Mouse (Mus musculus) G1E (cell line): ENCODE measurements around the gene Fam135a. TPM values are rescaled to one million over a fixed set of nuclear protein-coding genes. Genes with fewer than 3 reads are reported as not detected.
A peak's percentile ranks its signal among the peaks of the same experiment; 100 is the strongest.
"Not testable (repeated sequence)": the region's sequence is repeated elsewhere in the genome, so short reads cannot be mapped to it uniquely, and the experiment has no call there.

Source experiments
- ATAC-seq: 2 replicates; pipeline ENCODE4 v1.8.0; 2016; ENCODE audit warnings: mild to moderate bottlenecking; ENCODE audit not compliant: insufficient number of reproducible peaks, poor library complexity, low FRiP score, severe bottlenecking; ENCODE audit errors: extremely low read depth
- DNase-seq: peaks from one replicate; pipeline ENCODE4 v3.0.0; 2012; ENCODE audit warnings: low spot score
- H3K27me3 ChIP-seq: 2 replicates; pipeline ENCODE4 v1.6.1; 2012; ENCODE audit warnings: mild to moderate bottlenecking, low read length, inconsistent platforms; ENCODE audit not compliant: insufficient read depth
- H3K36me3 ChIP-seq: replicated peaks from 2 replicates; pipeline ENCODE3; 2012; ENCODE audit warnings: mild to moderate bottlenecking, inconsistent platforms
- H3K4me1 ChIP-seq: 2 replicates; pipeline ENCODE4 v1.6.1; 2012; ENCODE audit warnings: low read depth, low read length, inconsistent platforms, mixed read lengths; ENCODE audit not compliant: insufficient read depth
- H3K4me3 ChIP-seq: 2 replicates; pipeline ENCODE4 v1.5.1; 2012; ENCODE audit warnings: low read depth, mild to moderate bottlenecking, inconsistent platforms, low read length, moderate library complexity, mixed read lengths
- H3K9me3 ChIP-seq: replicated peaks from 2 replicates; pipeline ENCODE4 v1.6.1; 2012; ENCODE audit warnings: inconsistent platforms
- CTCF ChIP-seq: IDR thresholded peaks from 2 replicates; pipeline ENCODE4 v1.5.1; 2012; ENCODE audit warnings: low read depth, low read length, inconsistent platforms, mixed read lengths
- GATA1 ChIP-seq: IDR thresholded peaks from 2 replicates; pipeline ENCODE4 v1.6.1; 2012; ENCODE audit warnings: borderline replicate concordance, low read length, inconsistent platforms, mixed read lengths
- GATA2 ChIP-seq: IDR thresholded peaks from 2 replicates; pipeline ENCODE4 v1.6.1; 2012; ENCODE audit warnings: low read depth, low read length, inconsistent platforms, borderline replicate concordance
- POLR2AphosphoS5 ChIP-seq: IDR thresholded peaks from 2 replicates; pipeline ENCODE4 v1.6.1; 2012; ENCODE audit warnings: low read depth, low read length, inconsistent platforms; ENCODE audit not compliant: insufficient replicate concordance
- TAL1 ChIP-seq: conservative IDR thresholded peaks from 2 replicates; pipeline ENCODE4 v1.6.1; 2012; ENCODE audit warnings: low read depth, low read length, inconsistent platforms, mixed read lengths
- polyA plus RNA-seq: library from polyadenylated mRNA; stranded (reverse); fragments of >175 nt; gene quantifications from 2 replicates; pipeline ENCODE4 v1.2.3, GENCODE M21; 2012
- total RNA-seq, 2 experiments: library from RNA; stranded (forward) in 1 of 2; stranded (reverse) in 1 of 2; fragments of 200-1000 nt in 1 of 2; fragments of >200 nt in 1 of 2; fragmentation: Nextera tagmentation in 1 of 2; gene quantifications; 2 replicates each; pipeline ENCODE4 v1.2.3; 2014 to 2017

The Fam135a gene
- total and polyA plus RNA-seq, 3 experiments, result 0.16 TPM; not detected in 2

- H3K36me3 ChIP-seq, result no peaks in the 10 kb centered on the region
- peaks cover 3% of the 10 kb centered on the region; the same call in 1 of the 2 replicates for H3K9me3 ChIP-seq
- H3K27me3 ChIP-seq, result peaks cover 14% of the 10 kb centered on the region; the same call in 1 of the 2 replicates
- H3K4me3 ChIP-seq, result no peak overlapping the region
- ATAC-seq (peak; percentile 40; the same call in 1 of the 2 replicates), DNase-seq (no peak)
- TF ChIP-seq POLR2AphosphoS5 (no peak), GATA1 (no peak), CTCF (no peak), TAL1 (no peak), GATA2 (no peak)
- H3K4me1 ChIP-seq, result peaks cover 3% of the 10 kb centered on the region; the same call in 1 of the 2 replicates
Measured at GRCm38 (mm10) chr1:23983118-23983517, 117.0 kb downstream of the Fam135a start.

DNA sequence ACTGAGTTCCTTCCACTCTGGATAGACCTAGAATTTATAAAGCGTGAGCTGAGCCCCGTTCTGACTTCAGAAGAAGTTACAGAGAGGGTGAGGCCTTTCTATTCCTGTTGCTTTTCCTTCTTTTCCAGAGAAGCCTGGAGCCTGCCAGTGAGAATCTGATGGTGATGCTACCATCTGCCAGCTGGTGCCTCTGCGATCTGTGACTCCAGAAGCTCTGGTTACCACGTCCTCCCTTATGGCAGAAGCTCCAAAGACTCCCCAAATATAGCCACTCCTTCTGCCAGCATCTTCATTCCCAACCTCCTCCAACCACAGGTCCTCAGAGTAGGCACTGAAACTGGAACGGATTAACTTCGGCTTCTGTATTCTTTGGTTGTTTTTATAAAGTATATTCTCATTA, 121.9 kb downstream of the Fam135a start:
- H3K36me3 ChIP-seq, result no peaks in the 10 kb centered on the region
- DNase-seq (no peak), ATAC-seq (no peak)
- H3K4me1 ChIP-seq, result peaks cover under 1% of the 10 kb centered on the region; the same call in 1 of the 2 replicates
- no peaks in the 10 kb centered on the region for H3K9me3 ChIP-seq
- H3K4me3 ChIP-seq, result no peak overlapping the region
- peaks cover 15% of the 10 kb centered on the region for H3K27me3 ChIP-seq
- TF ChIP-seq TAL1, result no peak

GRCm38 (mm10) chr1:23971159-23971558, 129.0 kb downstream of the Fam135a start:
- not testable (repeated sequence) for H3K36me3 ChIP-seq, DNase-seq, H3K9me3 ChIP-seq, H3K4me3 ChIP-seq, H3K4me1 ChIP-seq, ATAC-seq
- H3K27me3 ChIP-seq, result peaks cover 17% of the 10 kb centered on the region

GRCm38 (mm10) chr1:23968027-23968725, 132.0 kb downstream of the Fam135a start:
- H3K4me3 ChIP-seq, result no peak overlapping the region
- no peak for DNase-seq
- no peaks in the 10 kb centered on the region for H3K36me3 ChIP-seq
- TF ChIP-seq GATA1 (no peak), POLR2AphosphoS5 (no peak), GATA2 (no peak), CTCF (no peak), TAL1 (no peak)
- no peaks in the 10 kb centered on the region for H3K9me3 ChIP-seq
- ATAC-seq, result no peak
- no peaks in the 10 kb centered on the region for H3K4me1 ChIP-seq
- H3K27me3 ChIP-seq, result peaks cover 22% of the 10 kb centered on the region

GRCm38 (mm10) chr1:23966226-23966625, 133.9 kb downstream of the Fam135a start:
- H3K27me3 ChIP-seq, result peaks cover 27% of the 10 kb centered on the region
- no peak overlapping the region for H3K4me3 ChIP-seq
- DNase-seq (no peak), ATAC-seq (no peak)
- H3K4me1 ChIP-seq, result no peaks in the 10 kb centered on the region
- no peaks in the 10 kb centered on the region for H3K36me3 ChIP-seq
- TF ChIP-seq GATA1 (no peak), GATA2 (no peak), TAL1 (no peak), CTCF (no peak), POLR2AphosphoS5 (no peak)
- H3K9me3 ChIP-seq, result no peaks in the 10 kb centered on the region

Other genes with a start within 250 kb of the Fam135a start
- gene Smap1, start 178.0 kb downstream of the Fam135a start, total RNA-seq (2014; fragmentation: Nextera tagmentation), result 382 and 473 TPM in 2 replicates
- 80.9 and 98.0 TPM in 2 replicates for gene Smap1, start 178.0 kb downstream of the Fam135a start, total RNA-seq (2017)
- 34.7 and 37.6 TPM in 2 replicates for gene Smap1, start 178.0 kb downstream of the Fam135a start, polyA plus RNA-seq
- gene Sdhaf4, start 94.7 kb downstream of the Fam135a start, total RNA-seq (2014; fragmentation: Nextera tagmentation), result 21.3 and 44.1 TPM in 2 replicates
- gene Sdhaf4, start 94.7 kb downstream of the Fam135a start, total RNA-seq (2017), result 45.7 and 50.3 TPM in 2 replicates
- gene Sdhaf4, start 94.7 kb downstream of the Fam135a start, polyA plus RNA-seq, result 1.1 and 1.2 TPM in 2 replicates
- not detected in 2 replicates for gene Col9a1, start 77.3 kb upstream of the Fam135a start, total RNA-seq (2014; fragmentation: Nextera tagmentation)
- 0.12 and 0.22 TPM in 2 replicates for gene Col9a1, start 77.3 kb upstream of the Fam135a start, total RNA-seq (2017)
- gene Col9a1, start 77.3 kb upstream of the Fam135a start, polyA plus RNA-seq, result not detected in 2 replicates